Mouse (Mus musculus) urinary bladder, postnatal 36 days (tissue): ENCODE measurements at regions not wholly inside any gene's neighbourhood (a gene's known extent, or its start where the extent isn't known, plus 50 kb on each side); places are given as distances from the start of the nearest gene placed in this dataset.
"Not testable (repeated sequence)": the region's sequence is repeated elsewhere in the genome, so short reads cannot be mapped to it uniquely, and the experiment has no call there.

Experiments used
- DNase-seq, 2 experiments: peaks; one replicate each; pipeline ENCODE4 v3.0.0; 2022; ENCODE audit warnings: low spot score in 2 of 2, mixed read lengths in 1 of 2

GRCm38 (mm10) chr7:118320307-118320706 lies 76.8 kb upstream of the Smg1 start:
- no peak for DNase-seq

- no peak for DNase-seq
Observed at GRCm38 (mm10) chr7:118318432-118319135, 75.1 kb upstream of the Smg1 start.

GRCm38 (mm10) chr7:118314886-118315285 lies 71.4 kb upstream of the Smg1 start:
- DNase-seq: not testable (repeated sequence)

GRCm38 (mm10) chr7:118314228-118314658 lies 70.8 kb upstream of the Smg1 start:
- DNase-seq: no peak

- no peak for DNase-seq
Observed at GRCm38 (mm10) chr7:118313818-118314217, 70.3 kb upstream of the Smg1 start.

- DNase-seq: no peak
Observed at GRCm38 (mm10) chr7:118309733-118310132, 66.3 kb upstream of the Smg1 start.

- no peak for DNase-seq
Observed at GRCm38 (mm10) chr7:118308882-118309281, 65.4 kb upstream of the Smg1 start.

GRCm38 (mm10) chr7:118304812-118305211 lies 61.3 kb upstream of the Smg1 start:
- DNase-seq: peak; percentile 61 to 75

GRCm38 (mm10) chr7:118304338-118304737 lies 60.9 kb upstream of the Smg1 start:
- DNase-seq: no peak

- DNase-seq: no peak
Observed at GRCm38 (mm10) chr7:118303921-118304320, 60.5 kb upstream of the Smg1 start.

- DNase-seq: peak in 1 of 2 experiments; percentile 51
Observed at GRCm38 (mm10) chr7:118300678-118301342, 57.3 kb upstream of the Smg1 start.

GRCm38 (mm10) chr7:118297613-118298012 lies 54.1 kb upstream of the Smg1 start:
- DNase-seq: peak; percentile 62 to 78

- DNase-seq: no peak
Observed at GRCm38 (mm10) chr7:118296856-118297518, 53.5 kb upstream of the Smg1 start.

- no peak for DNase-seq
Observed at GRCm38 (mm10) chr7:118295855-118296254, 52.4 kb upstream of the Smg1 start.

- DNase-seq: no peak
Observed at GRCm38 (mm10) chr7:118295275-118295674, 51.8 kb upstream of the Smg1 start.

- DNase-seq: no peak
Observed at GRCm38 (mm10) chr7:118294637-118295036, 51.2 kb upstream of the Smg1 start.
